Mouse (Mus musculus): Measurements from ENCODE around the gene Wnt8b. TPM values are rescaled to one million over a fixed set of nuclear protein-coding genes. Genes with fewer than 3 reads are reported as not detected.

The Wnt8b gene
- polyA plus RNA-seq, 1 experiment, result 6.6 TPM

DNA sequence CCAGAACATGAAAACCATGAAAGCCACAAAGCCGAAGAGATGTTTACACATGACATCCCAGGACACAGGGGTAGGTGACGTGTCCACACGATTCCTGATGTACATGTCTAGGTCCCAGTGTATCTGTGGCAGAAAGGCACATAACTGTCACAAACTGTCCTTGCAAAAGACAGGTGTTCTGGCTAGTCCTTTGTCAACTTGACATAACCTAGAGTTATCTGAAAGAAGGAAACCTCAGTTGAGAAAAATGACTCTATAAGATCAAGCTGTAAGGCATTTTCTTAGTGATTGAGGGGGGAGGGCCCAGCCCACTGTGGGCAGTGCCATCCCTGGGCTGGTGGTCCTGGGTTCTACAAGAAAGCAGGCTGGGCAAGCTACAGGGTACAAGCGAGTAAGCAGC, 59.5 kb downstream of the Wnt8b start, which contains the start of gene Gm20538:
Gene Gm20538 (minus strand): TSS at position 101 of the 400 bp plus-strand sequence.
- H3K27ac ChIP-seq (ENCODE audit: control insufficient read depth, insufficient read depth, low read length), result no peak within 1 kb of the TSS
- no peak within 1 kb of the TSS for H3K4me3 ChIP-seq (ENCODE audit: control insufficient read depth, insufficient read depth, low read length)
- no peak for DNase-seq
- H3K27me3 ChIP-seq (ENCODE audit: control insufficient read depth, insufficient read depth, low read length), result no peaks in the 10 kb centered on the region
- TF ChIP-seq POLR2A (IDR thresholded peaks at IDR 0.05; ENCODE audit: control insufficient read depth, extremely low read depth, insufficient read depth, low read length, poor library complexity), result no peak
- TF ChIP-seq CTCF (IDR thresholded peaks at IDR 0.05; ENCODE audit: borderline replicate concordance, control insufficient read depth, extremely low read depth, insufficient read depth, low read length, poor library complexity), result no peak
- H3K4me1 ChIP-seq (replicated peaks; ENCODE audit: control insufficient read depth, insufficient read depth, low read length), result peaks cover 9% of the 10 kb centered on the region
- WGBS, result 97% methylated on average over 4 of the region's 4 CpGs
- peaks cover 41% of the 10 kb centered on the region for H3K36me3 ChIP-seq (ENCODE audit: control insufficient read depth, insufficient read depth, low read length)

DNA sequence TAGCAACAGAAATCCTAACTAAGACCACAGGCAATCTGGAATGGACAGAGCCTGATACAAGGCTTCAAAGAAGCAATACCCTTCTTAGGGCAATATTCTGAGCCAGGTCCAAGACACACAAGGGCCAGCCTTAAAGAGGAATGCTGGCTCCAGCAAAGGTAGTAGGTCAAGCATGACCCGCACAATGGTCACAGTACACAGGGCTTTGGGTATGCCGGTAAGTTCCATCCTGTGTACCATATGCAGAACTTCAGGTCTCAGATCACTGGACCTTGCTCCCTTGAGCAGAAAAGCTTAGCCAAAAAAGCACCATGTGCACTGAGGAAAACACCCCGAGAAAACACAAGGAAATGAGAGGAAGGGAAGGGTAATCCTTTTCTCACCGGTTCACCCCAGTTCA, 60.0 kb downstream of the Wnt8b start:
- no peak for TF ChIP-seq CTCF (IDR thresholded peaks at IDR 0.05; ENCODE audit: borderline replicate concordance, control insufficient read depth, extremely low read depth, insufficient read depth, low read length, poor library complexity)
- no peak for TF ChIP-seq POLR2A (IDR thresholded peaks at IDR 0.05; ENCODE audit: control insufficient read depth, extremely low read depth, insufficient read depth, low read length, poor library complexity)
- H3K27me3 ChIP-seq (ENCODE audit: control insufficient read depth, insufficient read depth, low read length), result no peaks in the 10 kb centered on the region
- no peak for DNase-seq
- H3K36me3 ChIP-seq (ENCODE audit: control insufficient read depth, insufficient read depth, low read length), result peaks cover 40% of the 10 kb centered on the region
- 95% methylated on average over 4 of the region's 4 CpGs for WGBS
- H3K4me1 ChIP-seq (replicated peaks; ENCODE audit: control insufficient read depth, insufficient read depth, low read length), result peaks cover 9% of the 10 kb centered on the region
- no peak overlapping the region for H3K27ac ChIP-seq (ENCODE audit: control insufficient read depth, insufficient read depth, low read length)
- no peak overlapping the region for H3K4me3 ChIP-seq (ENCODE audit: control insufficient read depth, insufficient read depth, low read length)

DNA sequence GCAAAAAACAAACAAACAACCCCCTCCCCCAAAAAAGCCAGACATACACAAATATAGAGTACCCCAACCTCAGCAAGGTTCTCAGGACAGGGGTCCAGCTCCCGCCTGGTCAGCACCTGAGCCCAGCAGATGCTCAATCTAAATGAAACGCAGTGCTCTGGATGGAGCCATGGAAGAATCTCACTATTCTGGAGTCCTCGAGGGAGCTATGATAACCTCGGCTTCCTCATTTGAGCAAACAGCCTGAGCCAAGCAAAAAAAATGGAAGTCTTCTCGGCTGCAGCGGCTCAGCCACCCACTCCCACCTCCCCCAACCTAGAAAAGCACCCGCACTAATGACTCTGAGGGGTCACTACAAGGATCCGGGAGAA, 61.2 kb downstream of the Wnt8b start:
- DNase-seq, result no peak
- 3% methylated on average over 8 of the region's 8 CpGs for WGBS
- peak overlapping the region; percentile 81 for H3K4me3 ChIP-seq (ENCODE audit: control insufficient read depth, insufficient read depth, low read length)
- peaks cover 28% of the 10 kb centered on the region for H3K36me3 ChIP-seq (ENCODE audit: control insufficient read depth, insufficient read depth, low read length)
- no peaks in the 10 kb centered on the region for H3K27me3 ChIP-seq (ENCODE audit: control insufficient read depth, insufficient read depth, low read length)
- peaks cover 9% of the 10 kb centered on the region for H3K4me1 ChIP-seq (replicated peaks; ENCODE audit: control insufficient read depth, insufficient read depth, low read length)
- TF ChIP-seq POLR2A (IDR thresholded peaks at IDR 0.05; ENCODE audit: control insufficient read depth, extremely low read depth, insufficient read depth, low read length, poor library complexity) (no peak), CTCF (IDR thresholded peaks at IDR 0.05; ENCODE audit: borderline replicate concordance, control insufficient read depth, extremely low read depth, insufficient read depth, low read length, poor library complexity) (no peak)
- H3K27ac ChIP-seq (ENCODE audit: control insufficient read depth, insufficient read depth, low read length), result no peak overlapping the region

DNA sequence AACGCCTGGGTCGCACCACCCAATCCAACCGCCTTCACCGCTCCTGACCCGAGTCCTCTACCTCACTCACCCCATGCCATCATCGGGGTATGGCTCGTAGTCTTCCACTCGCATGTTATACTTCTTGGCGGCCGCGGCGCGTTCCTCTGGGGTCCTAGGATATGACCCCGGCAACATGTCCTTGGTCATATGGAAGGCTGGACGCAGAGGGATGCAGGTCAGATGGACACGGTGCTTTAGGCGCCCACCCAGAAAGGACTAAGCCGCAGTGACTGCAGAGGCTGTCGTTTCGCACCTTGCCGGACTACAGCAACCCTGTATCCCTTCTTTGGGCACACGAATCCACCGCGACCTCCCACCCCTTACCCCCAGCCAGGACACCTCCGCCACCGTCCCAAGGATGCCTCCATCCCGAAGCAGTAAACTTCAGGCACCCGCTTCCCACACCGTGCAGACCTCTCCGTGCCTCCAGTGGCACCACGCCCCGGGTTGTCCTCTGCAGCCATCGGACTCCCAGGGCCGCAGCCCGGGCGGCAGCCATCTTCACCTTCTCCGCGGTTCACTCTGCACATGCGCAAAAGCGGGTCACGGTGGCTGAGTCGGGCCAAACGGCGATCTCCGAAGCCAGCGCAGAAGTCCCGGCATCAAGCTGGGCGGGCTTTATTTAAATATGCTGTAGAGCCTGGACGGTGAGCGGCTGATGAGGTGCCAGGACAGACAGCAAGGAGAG, 61.8 kb downstream of the Wnt8b start, which contains the start of gene Ndufb8:
Gene Ndufb8 (minus strand): TSS at position 580 of the 730 bp plus-strand sequence.
- under 1% methylated on average over 50 of the region's 50 CpGs for WGBS
- Histone ChIP-seq H3K27ac (ENCODE audit: control insufficient read depth, insufficient read depth, low read length) (no peak within 1 kb of the TSS), H3K27me3 (ENCODE audit: control insufficient read depth, insufficient read depth, low read length) (no peaks in the 10 kb centered on the region), H3K4me1 (replicated peaks; ENCODE audit: control insufficient read depth, insufficient read depth, low read length) (peaks cover 9% of the 10 kb centered on the region), H3K36me3 (ENCODE audit: control insufficient read depth, insufficient read depth, low read length) (peaks cover 23% of the 10 kb centered on the region), H3K4me3 (ENCODE audit: control insufficient read depth, insufficient read depth, low read length) (peak within 1 kb of the TSS; percentile 81)
- peak; percentile 95 for DNase-seq
- TF ChIP-seq CTCF (IDR thresholded peaks at IDR 0.05; ENCODE audit: borderline replicate concordance, control insufficient read depth, extremely low read depth, insufficient read depth, low read length, poor library complexity) (no peak), POLR2A (IDR thresholded peaks at IDR 0.05; ENCODE audit: control insufficient read depth, extremely low read depth, insufficient read depth, low read length, poor library complexity) (peak; percentile 68; the same call in 1 of the 2 replicates)

DNA sequence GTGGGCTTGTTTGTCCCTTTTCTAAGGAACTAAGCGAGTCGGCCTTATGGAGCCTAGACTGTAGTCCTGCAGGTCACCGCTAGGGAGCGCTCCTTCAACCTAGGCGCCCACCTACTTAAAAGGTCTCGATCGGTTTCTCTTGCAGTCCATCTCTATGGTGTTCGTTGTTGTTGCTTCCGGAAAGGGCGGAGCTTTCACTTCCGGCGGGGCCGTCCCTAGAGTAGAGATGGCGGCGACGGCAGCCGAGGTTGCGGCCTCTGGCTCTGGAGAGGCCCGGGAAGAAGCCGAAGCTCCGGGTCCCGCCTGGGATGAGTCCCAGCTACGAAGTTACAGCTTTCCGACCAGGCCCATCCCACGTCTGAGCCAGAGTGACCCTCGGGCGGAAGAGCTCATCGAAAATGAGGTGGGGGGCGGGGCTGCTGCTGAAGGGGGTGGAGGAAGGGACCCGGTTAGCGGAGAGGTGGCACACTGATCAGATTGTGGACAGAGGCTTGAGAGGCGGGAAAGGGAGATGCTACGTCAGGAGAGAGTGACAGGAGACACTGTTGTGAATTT, 69.5 kb downstream of the Wnt8b start, which contains the start of gene Hif1an:
Gene Hif1an (plus strand): TSS at position 199 of the 555 bp plus-strand sequence.
- WGBS, result under 1% methylated on average over 33 of the region's 33 CpGs
- DNase-seq, result peak; percentile 96
- peak within 1 kb of the TSS; percentile 82 for H3K4me3 ChIP-seq (ENCODE audit: control insufficient read depth, insufficient read depth, low read length)
- no peak within 1 kb of the TSS for H3K27ac ChIP-seq (ENCODE audit: control insufficient read depth, insufficient read depth, low read length)
- H3K4me1 ChIP-seq (replicated peaks; ENCODE audit: control insufficient read depth, insufficient read depth, low read length), result peaks cover 9% of the 10 kb centered on the region
- peak; percentile 86; the same call in 1 of the 2 replicates for TF ChIP-seq CTCF (IDR thresholded peaks at IDR 0.05; ENCODE audit: borderline replicate concordance, control insufficient read depth, extremely low read depth, insufficient read depth, low read length, poor library complexity)
- TF ChIP-seq POLR2A (IDR thresholded peaks at IDR 0.05; ENCODE audit: control insufficient read depth, extremely low read depth, insufficient read depth, low read length, poor library complexity), result peak; percentile 90
- H3K36me3 ChIP-seq (ENCODE audit: control insufficient read depth, insufficient read depth, low read length), result peaks cover 25% of the 10 kb centered on the region
- no peaks in the 10 kb centered on the region for H3K27me3 ChIP-seq (ENCODE audit: control insufficient read depth, insufficient read depth, low read length)

Other genes starting within 250 kb of the Wnt8b start
- 261 and 320 TPM in 2 replicates for gene Scd2, start 199.8 kb upstream of the Wnt8b start, polyA plus RNA-seq (2012; rRNA removed)
- 2.2 and 2.7 TPM in 2 replicates for gene Scd4, start 160.4 kb upstream of the Wnt8b start, polyA plus RNA-seq (2012; rRNA removed)
- gene Scd1, start 85.6 kb upstream of the Wnt8b start, polyA plus RNA-seq (2012; rRNA removed), result 776 and 1,634 TPM in 2 replicates
- 15.4 and 18.8 TPM in 2 replicates for gene Sec31b, start 52.4 kb downstream of the Wnt8b start, polyA plus RNA-seq (2012; rRNA removed)
- gene Gm20538, start 59.4 kb downstream of the Wnt8b start, polyA plus RNA-seq (2012; rRNA removed), result 6.6 TPM in 1 of 2 replicates, not detected in the other
- 480 and 627 TPM in 2 replicates for gene Ndufb8, start 62.0 kb downstream of the Wnt8b start, polyA plus RNA-seq (2012; rRNA removed)
- 31.5 and 36.1 TPM in 2 replicates for gene Hif1an, start 69.4 kb downstream of the Wnt8b start, polyA plus RNA-seq (2012; rRNA removed)